Mouse (Mus musculus): Measurements from ENCODE around the gene Ttc30a1. TPM values are rescaled to one million over a fixed set of nuclear protein-coding genes. Genes with fewer than 3 reads are reported as not detected.
A peak's percentile ranks its signal among the peaks of the same experiment; 100 is the strongest.
"Not testable (repeated sequence)": the region's sequence is repeated elsewhere in the genome, so short reads cannot be mapped to it uniquely, and the experiment has no call there.

Gene Ttc30a1
- polyA plus RNA-seq, 1 experiment, result not detected

DNA sequence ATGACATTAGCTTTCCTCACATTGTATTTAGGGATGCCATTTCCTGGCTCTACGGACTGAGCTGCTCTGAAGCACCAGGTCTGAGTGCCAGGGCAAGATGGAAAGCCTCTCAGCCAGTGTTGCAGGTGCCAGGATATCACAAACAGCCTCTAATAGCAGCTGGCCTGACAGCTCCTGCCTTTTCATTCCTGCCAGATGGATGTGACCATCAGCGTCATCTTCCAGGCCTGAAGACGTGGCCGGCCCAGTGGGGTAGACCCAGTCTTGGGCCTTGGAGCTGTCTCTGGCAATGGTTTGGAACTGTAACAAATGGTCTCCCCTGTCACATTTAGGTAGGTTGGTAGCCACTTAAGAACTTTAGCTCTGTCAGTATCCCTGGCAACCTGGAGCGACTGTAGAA is 28.4 kb downstream of the Ttc30a1 start:
- TF ChIP-seq CTCF (IDR thresholded peaks at IDR 0.05; ENCODE audit: insufficient read depth, low read depth, low read length) (no peak), POLR2A (IDR thresholded peaks at IDR 0.05; ENCODE audit: insufficient read depth, low read depth, low read length) (no peak)
- Histone ChIP-seq H3K4me1 (ENCODE audit: control insufficient read depth, insufficient read depth, low read length) (no peaks in the 10 kb centered on the region), H3K27ac (ENCODE audit: insufficient read depth, low read depth, low read length) (no peak overlapping the region), H3K4me3 (ENCODE audit: insufficient read depth, low read depth, low read length) (no peak overlapping the region)
- 92% methylated on average over 5 of the region's 5 CpGs for WGBS

DNA sequence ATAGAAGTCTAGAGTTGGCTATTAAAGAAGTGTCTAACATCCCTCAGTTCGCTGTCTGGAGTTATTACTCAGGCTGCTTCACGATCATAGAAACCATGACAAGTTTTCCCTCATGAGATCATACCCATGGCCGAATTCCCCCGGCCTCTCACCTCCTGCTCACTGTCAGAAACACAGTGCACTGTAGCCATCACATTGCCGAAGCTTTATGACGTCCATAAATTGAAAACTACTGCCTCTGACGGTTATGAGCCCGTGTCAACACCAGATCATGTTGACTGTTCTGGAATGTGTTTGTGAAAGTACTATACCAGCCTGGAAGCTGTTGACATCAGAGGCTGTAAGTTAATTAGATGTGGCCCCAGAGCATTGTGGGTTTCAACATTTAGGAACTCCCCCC is 31.1 kb downstream of the Ttc30a1 start:
- no peak overlapping the region for H3K27ac ChIP-seq (ENCODE audit: insufficient read depth, low read depth, low read length)
- 90% methylated on average over 8 of the region's 8 CpGs for WGBS

DNA sequence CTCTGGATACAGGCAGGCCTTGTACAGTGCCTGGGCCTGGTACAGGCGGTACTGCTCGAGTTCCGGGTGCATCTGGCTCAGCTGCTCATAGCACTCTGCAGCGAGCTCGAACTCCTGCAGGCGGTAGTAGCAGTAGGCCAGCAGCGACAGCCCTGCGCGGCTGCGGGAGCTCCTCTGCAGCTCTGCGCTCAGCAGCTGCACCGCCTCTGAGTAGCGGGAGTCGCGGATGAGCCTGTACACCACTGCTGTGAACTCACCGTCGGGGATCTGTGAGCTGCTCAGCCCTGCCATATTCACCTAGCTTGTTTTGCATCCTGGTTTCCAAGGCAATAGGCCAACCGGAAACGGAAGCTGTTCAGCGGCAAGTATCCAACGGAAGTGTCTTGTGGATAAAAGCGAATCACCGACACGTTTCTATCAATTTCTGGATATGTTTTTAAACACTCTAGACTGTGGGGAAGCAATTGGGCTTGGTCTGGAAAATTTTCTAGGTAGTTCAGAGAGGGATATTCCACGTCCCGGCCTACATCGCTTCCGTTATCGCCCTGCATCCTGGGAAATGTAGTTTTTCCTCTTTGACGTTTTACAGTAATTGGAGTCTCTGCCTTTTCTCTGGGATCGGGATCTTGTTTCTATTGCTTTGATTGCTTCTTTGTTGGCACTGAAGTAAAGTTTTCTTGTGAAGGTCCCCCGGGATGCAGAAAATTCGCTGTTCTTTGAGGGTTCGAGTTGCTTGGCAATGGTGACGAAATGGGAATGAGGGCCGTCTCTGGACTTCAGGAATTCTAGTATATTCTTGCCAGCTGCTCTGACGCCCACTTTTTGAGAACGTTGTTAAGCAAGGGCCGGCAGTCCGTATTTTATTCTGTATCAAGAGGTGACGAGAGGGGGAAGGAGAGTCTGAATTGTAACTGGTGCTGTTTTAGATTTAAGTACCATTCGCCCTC is 43.4 kb downstream of the Ttc30a1 start, which contains the start of gene Ttc30b:
Gene Ttc30b (minus strand): TSS at position 469 of the 947 bp plus-strand sequence.
- peak within 1 kb of the TSS; percentile 65 for H3K4me3 ChIP-seq (ENCODE audit: insufficient read depth, low read depth, low read length)
- WGBS, result 2% methylated on average over 42 of the region's 42 CpGs
- peaks cover 4% of the 10 kb centered on the region; the same call in 1 of the 2 replicates for H3K4me1 ChIP-seq (ENCODE audit: control insufficient read depth, insufficient read depth, low read length)
- peak within 1 kb of the TSS; percentile 90 for H3K27ac ChIP-seq (ENCODE audit: insufficient read depth, low read depth, low read length)
- TF ChIP-seq POLR2A (IDR thresholded peaks at IDR 0.05; ENCODE audit: insufficient read depth, low read depth, low read length), result no peak
- TF ChIP-seq CTCF (IDR thresholded peaks at IDR 0.05; ENCODE audit: insufficient read depth, low read depth, low read length), result no peak

More for the DNA sequence above, 31.1 kb downstream of the Ttc30a1 start:
- Histone ChIP-seq H3K4me3 (ENCODE audit: insufficient read depth, low read depth, low read length) (no peak overlapping the region), H3K4me1 (ENCODE audit: control insufficient read depth, insufficient read depth, low read length) (no peaks in the 10 kb centered on the region)
- TF ChIP-seq CTCF (IDR thresholded peaks at IDR 0.05; ENCODE audit: insufficient read depth, low read depth, low read length), result no peak
- no peak for TF ChIP-seq POLR2A (IDR thresholded peaks at IDR 0.05; ENCODE audit: insufficient read depth, low read depth, low read length)

DNA sequence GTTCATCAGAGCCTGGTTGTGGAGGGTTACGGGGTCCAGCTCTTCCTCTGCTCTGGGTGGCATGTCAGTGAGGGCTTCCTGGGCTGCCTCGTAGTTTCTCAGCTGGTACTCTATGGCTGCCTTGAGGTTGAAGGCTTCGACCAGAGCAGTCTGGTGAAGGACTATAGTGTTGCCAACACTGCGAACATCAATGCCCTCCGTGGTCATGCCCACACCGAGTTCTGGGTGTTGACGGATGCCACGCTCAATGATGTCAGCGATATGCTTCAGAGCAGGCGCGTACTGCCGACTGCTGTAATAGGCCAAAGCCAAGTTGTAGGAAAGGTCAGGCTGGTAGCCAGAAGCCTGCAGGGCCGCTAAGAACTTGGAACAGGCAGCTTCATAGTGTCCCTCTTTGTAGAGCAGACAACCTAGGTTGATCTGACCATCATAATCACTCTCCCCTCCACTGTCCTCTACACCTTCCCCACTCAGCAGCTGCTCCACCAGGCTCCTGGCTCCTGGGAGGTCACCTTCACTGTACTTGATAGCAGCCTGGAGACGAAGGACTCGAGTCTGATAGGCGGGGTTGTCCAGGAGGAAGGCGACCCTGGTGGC is 44.1 kb downstream of the Ttc30a1 start:
- WGBS, result 68% methylated on average over 16 of the region's 17 CpGs
- H3K4me1 ChIP-seq (ENCODE audit: control insufficient read depth, insufficient read depth, low read length); H3K27ac ChIP-seq (ENCODE audit: insufficient read depth, low read depth, low read length): not testable (repeated sequence)
- H3K4me3 ChIP-seq (ENCODE audit: insufficient read depth, low read depth, low read length), result peak overlapping the region; percentile 65

DNA sequence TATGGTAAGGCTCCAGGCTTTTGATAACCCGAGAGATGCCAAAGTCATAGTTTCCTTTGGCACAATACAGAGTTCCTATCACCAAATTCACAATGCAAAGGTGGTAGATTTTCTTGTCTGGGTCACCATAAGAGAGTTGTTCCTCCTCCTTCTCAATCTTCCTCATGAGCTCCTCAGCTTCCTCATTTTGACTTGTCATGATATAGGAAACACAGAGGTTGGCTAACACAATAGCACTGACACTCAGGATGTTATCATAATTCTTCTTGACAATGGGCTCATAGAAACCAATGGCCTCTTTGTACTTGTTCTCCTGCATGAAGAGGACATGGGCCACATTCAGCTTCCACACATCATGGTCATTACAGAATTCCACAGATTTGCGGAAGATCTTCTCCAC is 45.1 kb downstream of the Ttc30a1 start:
- 97% methylated on average over 2 of the region's 2 CpGs for WGBS

DNA sequence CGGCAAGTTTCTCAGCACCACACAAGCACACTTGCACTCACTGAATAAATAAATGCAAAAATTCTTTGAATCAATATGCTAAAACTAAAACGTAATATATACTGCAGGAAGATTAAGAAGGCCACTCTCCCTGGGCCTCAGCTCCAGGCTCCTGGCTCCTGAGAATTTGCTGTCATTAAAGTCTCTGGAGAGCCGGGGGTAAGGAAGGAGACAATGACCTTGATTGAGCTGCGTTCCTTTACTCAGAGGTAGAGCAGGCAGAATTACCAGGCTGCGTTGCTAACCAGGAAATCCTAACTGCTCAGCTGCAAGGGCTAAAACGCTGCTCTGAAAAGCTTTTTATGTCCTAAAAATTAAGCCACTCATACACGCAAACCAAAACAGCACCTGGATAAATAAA is 48.2 kb downstream of the Ttc30a1 start:
- peaks cover 4% of the 10 kb centered on the region; the same call in 1 of the 2 replicates for H3K4me1 ChIP-seq (ENCODE audit: control insufficient read depth, insufficient read depth, low read length)
- H3K27ac ChIP-seq (ENCODE audit: insufficient read depth, low read depth, low read length), result no peak overlapping the region
- no peak overlapping the region for H3K4me3 ChIP-seq (ENCODE audit: insufficient read depth, low read depth, low read length)
- 30% methylated on average over 7 of the region's 7 CpGs for whole genome bisulfite sequencing
- no peak for TF ChIP-seq POLR2A (IDR thresholded peaks at IDR 0.05; ENCODE audit: insufficient read depth, low read depth, low read length)

More for the DNA sequence above, 45.1 kb downstream of the Ttc30a1 start:
- not testable (repeated sequence) for H3K4me1 ChIP-seq (ENCODE audit: control insufficient read depth, insufficient read depth, low read length); H3K4me3 ChIP-seq (ENCODE audit: insufficient read depth, low read depth, low read length); H3K27ac ChIP-seq (ENCODE audit: insufficient read depth, low read depth, low read length)

DNA sequence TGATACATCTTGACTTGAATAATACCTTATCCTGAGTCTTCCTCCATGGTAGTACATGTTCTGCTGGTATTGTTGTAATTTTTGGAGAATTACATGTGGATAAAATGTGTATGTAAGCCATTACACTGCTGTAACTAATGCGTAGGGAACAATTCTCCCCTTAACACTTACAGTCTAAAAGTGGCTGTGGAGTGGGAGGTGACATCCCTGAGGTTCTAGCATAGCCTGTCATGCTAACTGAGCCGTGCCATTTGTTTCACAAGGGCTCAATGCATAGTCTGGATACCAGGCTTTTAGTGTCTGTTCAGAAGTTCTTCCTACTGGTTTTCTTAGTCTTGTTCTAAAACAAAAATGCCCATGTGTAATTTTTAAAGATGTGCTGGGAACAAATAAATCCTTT is 50.8 kb downstream of the Ttc30a1 start:
- Histone ChIP-seq H3K4me1 (ENCODE audit: control insufficient read depth, insufficient read depth, low read length) (no peaks in the 10 kb centered on the region), H3K4me3 (ENCODE audit: insufficient read depth, low read depth, low read length) (no peak overlapping the region), H3K27ac (ENCODE audit: insufficient read depth, low read depth, low read length) (no peak overlapping the region)
- TF ChIP-seq POLR2A (IDR thresholded peaks at IDR 0.05; ENCODE audit: insufficient read depth, low read depth, low read length) (no peak), CTCF (IDR thresholded peaks at IDR 0.05; ENCODE audit: insufficient read depth, low read depth, low read length) (no peak)
- WGBS, result 79% methylated on average over 2 of the region's 2 CpGs

DNA sequence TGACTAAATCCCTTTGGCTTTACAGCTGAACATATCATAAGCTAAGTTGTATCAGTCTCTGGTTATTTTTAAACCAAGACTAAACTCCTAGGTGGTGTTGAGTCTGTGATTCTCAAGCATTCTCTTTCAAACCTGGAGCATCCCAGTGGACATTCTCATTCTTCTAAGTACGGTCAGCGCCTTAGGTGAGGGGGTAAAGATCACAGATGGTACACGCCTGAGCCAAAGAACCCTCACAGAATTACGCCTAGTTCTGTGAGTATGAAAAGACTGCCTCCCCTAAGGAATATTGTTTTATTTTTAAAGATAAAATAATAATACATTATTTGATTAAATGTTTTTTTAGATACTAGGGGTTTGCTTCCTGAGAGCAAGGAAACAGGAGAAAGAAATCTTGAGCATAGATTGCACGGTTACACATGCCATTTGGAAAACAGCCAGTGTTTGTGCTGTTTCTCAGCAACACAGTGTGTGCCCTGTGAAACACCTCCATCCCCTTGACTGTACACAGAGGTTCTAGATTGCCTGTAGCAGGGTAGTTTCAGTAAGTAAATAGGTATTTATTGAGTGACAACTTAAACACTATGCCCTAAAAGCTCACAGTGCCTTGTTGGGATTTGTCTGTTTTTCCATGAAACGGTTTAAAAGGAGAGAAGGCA is 51.9 kb downstream of the Ttc30a1 start:
- Histone ChIP-seq H3K27ac (ENCODE audit: insufficient read depth, low read depth, low read length) (no peak overlapping the region), H3K4me3 (ENCODE audit: insufficient read depth, low read depth, low read length) (no peak overlapping the region), H3K4me1 (ENCODE audit: control insufficient read depth, insufficient read depth, low read length) (no peaks in the 10 kb centered on the region)
- 85% methylated on average over 6 of the region's 6 CpGs for WGBS
- no peak for TF ChIP-seq CTCF (IDR thresholded peaks at IDR 0.05; ENCODE audit: insufficient read depth, low read depth, low read length)
- no peak for TF ChIP-seq POLR2A (IDR thresholded peaks at IDR 0.05; ENCODE audit: insufficient read depth, low read depth, low read length)

DNA sequence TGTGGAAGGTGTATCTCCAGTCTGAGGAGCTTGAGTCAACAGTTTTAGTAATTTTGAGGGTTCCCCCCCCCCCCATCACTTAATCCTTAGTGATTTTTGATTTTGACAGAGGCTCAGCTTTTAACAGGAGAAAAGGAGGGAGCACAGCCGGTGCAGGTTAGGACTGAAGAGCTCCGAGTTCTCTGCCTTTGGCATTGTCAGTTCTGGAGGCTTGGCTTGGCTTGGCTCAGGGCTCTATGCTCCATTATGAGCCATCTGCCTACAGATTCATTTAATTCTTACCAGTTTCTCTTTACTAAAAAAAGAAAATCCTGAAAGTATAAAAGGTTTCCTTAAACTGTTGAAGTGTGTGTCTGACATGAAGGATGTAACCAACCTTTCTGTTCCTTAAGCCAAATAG is 52.6 kb downstream of the Ttc30a1 start:
- no peak overlapping the region for H3K27ac ChIP-seq (ENCODE audit: insufficient read depth, low read depth, low read length)

More for the DNA sequence above, 52.6 kb downstream of the Ttc30a1 start:
- no peak overlapping the region for H3K4me3 ChIP-seq (ENCODE audit: insufficient read depth, low read depth, low read length)
- H3K4me1 ChIP-seq (ENCODE audit: control insufficient read depth, insufficient read depth, low read length), result no peaks in the 10 kb centered on the region
- WGBS, result 85% methylated on average over 2 of the region's 2 CpGs
- no peak for TF ChIP-seq POLR2A (IDR thresholded peaks at IDR 0.05; ENCODE audit: insufficient read depth, low read depth, low read length)
- TF ChIP-seq CTCF (IDR thresholded peaks at IDR 0.05; ENCODE audit: insufficient read depth, low read depth, low read length), result no peak

Other genes with a start within 250 kb of the Ttc30a1 start
- not detected in 2 replicates for gene Agps, start 149.8 kb downstream of the Ttc30a1 start, polyA plus RNA-seq (2012; ENCODE audit: insufficient read depth, insufficient read length, low replicate concordance, missing spikeins)
- gene Ttc30b, start 43.4 kb downstream of the Ttc30a1 start, polyA plus RNA-seq (2012; ENCODE audit: insufficient read depth, insufficient read length, low replicate concordance, missing spikeins), result not detected in 2 replicates
- gene Ttc30a2, start 3.8 kb downstream of the Ttc30a1 start, polyA plus RNA-seq (2012; ENCODE audit: insufficient read depth, insufficient read length, low replicate concordance, missing spikeins), result not detected in 2 replicates

All from olfactory bulb, adult 2 months (tissue).